Mouse (Mus musculus) bone marrow, adult 2 months (tissue): ENCODE results near the gene Borcs6. TPM values are rescaled to one million over a fixed set of nuclear protein-coding genes. Genes with fewer than 3 reads are reported as not detected.
"Not testable (repeated sequence)": the region's sequence is repeated elsewhere in the genome, so short reads cannot be mapped to it uniquely, and the experiment has no call there.

Experiments
- H3K27ac ChIP-seq: fragments of 200-500 bp; 2 replicates; pipeline ENCODE4 v1.5.1; 2012; ENCODE audit warnings: low read depth, mild to moderate bottlenecking, control low read depth, inconsistent platforms, low read length; ENCODE audit not compliant: control insufficient read depth, poor library complexity, insufficient read depth
- H3K4me1 ChIP-seq: fragments of 200-500 bp; 2 replicates; pipeline ENCODE4 v1.6.1; 2011; ENCODE audit warnings: low read length; ENCODE audit not compliant: control insufficient read depth, insufficient read depth
- H3K4me3 ChIP-seq: fragments of 200-500 bp; replicated peaks from 2 replicates; pipeline ENCODE3; 2011; ENCODE audit warnings: mild to moderate bottlenecking, low read depth, low read length, control low read depth; ENCODE audit not compliant: control insufficient read depth
- CTCF ChIP-seq: fragments of 200-500 bp; IDR thresholded peaks from 2 replicates; pipeline ENCODE4 v1.5.1; 2011; ENCODE audit warnings: low read length, control low read depth; ENCODE audit not compliant: control insufficient read depth, insufficient read depth
- POLR2A ChIP-seq: fragments of 200-500 bp; IDR thresholded peaks from 2 replicates; pipeline ENCODE4 v1.6.1; 2011; ENCODE audit warnings: low read depth, mild to moderate bottlenecking, control low read depth, low read length, borderline replicate concordance; ENCODE audit not compliant: control insufficient read depth
- WGBS: fragments of 180-500 bp; shearing (Covaris S2); methylation state at CpG from one replicate; pipeline ENCODE4 v1.1.7; 2018; 5-methylcytosine and 5-hydroxymethylcytosine counted together
- polyA plus RNA-seq: library from polyadenylated mRNA; stranded (reverse); fragments of >200 nt; gene quantifications from 2 replicates; pipeline ENCODE4 v1.2.4, GENCODE M21; 2011; ENCODE audit warnings: low replicate concordance; ENCODE audit not compliant: missing spikeins, insufficient read depth, insufficient read length

The Borcs6 gene
- polyA plus RNA-seq, 1 experiment = 18.4 TPM

- TF ChIP-seq POLR2A (no peak), CTCF (no peak)
- Histone ChIP-seq H3K27ac (no peak overlapping the region), H3K4me1 (peaks cover 3% of the 10 kb centered on the region; the same call in 1 of the 2 replicates), H3K4me3 (no peak overlapping the region)
- 70% methylated on average over 7 of the region's 7 CpGs for WGBS
Measured at GRCm38 (mm10) chr11:69091566-69092385, 32.3 kb downstream of the Borcs6 start.

- Histone ChIP-seq H3K4me3 (no peak overlapping the region), H3K27ac (no peak overlapping the region), H3K4me1 (peaks cover 3% of the 10 kb centered on the region; the same call in 1 of the 2 replicates)
- 3% methylated on average over 3 of the region's 3 CpGs for WGBS
- TF ChIP-seq CTCF (peak; percentile 76), POLR2A (no peak)
Measured at GRCm38 (mm10) chr11:69092386-69092751, 32.9 kb downstream of the Borcs6 start.

- no peak overlapping the region for H3K4me3 ChIP-seq
- no peak for TF ChIP-seq CTCF
- no peak for TF ChIP-seq POLR2A
- no peak overlapping the region for H3K27ac ChIP-seq
- 59% methylated on average over 4 of the region's 4 CpGs for WGBS
- H3K4me1 ChIP-seq = peaks cover 6% of the 10 kb centered on the region; the same call in 1 of the 2 replicates
Measured at GRCm38 (mm10) chr11:69092871-69093270, 33.4 kb downstream of the Borcs6 start.

- H3K4me3 ChIP-seq, H3K27ac ChIP-seq: not testable (repeated sequence)
- H3K4me1 ChIP-seq = peaks cover 13% of the 10 kb centered on the region; the same call in 1 of the 2 replicates
- WGBS = 90% methylated on average over 7 of the region's 7 CpGs
Measured at GRCm38 (mm10) chr11:69093856-69094255, 34.3 kb downstream of the Borcs6 start.

- TF ChIP-seq POLR2A (peak; percentile 58), CTCF (no peak)
- WGBS = under 1% methylated on average over 37 of the region's 37 CpGs
- Histone ChIP-seq H3K4me3 (peak within 1 kb of the TSS; percentile 80), H3K4me1 (peaks cover 10% of the 10 kb centered on the region; the same call in 1 of the 2 replicates), H3K27ac (peak within 1 kb of the TSS; percentile 91)
Measured at GRCm38 (mm10) chr11:69094697-69095429, 35.3 kb downstream of the Borcs6 start, which contains the start of gene Per1. TSS of gene Per1 (plus strand) at chr11:69095217.

- 1% methylated on average over 27 of the region's 27 CpGs for WGBS
- TF ChIP-seq POLR2A (no peak), CTCF (no peak)
- peak overlapping the region; percentile 91 for H3K27ac ChIP-seq
- peaks cover 10% of the 10 kb centered on the region; the same call in 1 of the 2 replicates for H3K4me1 ChIP-seq
- peak overlapping the region; percentile 80 for H3K4me3 ChIP-seq
Measured at GRCm38 (mm10) chr11:69095511-69096231, 36.2 kb downstream of the Borcs6 start.

- TF ChIP-seq CTCF (no peak; the same call in 1 of the 2 replicates), POLR2A (no peak)
- Histone ChIP-seq H3K4me3 (peak overlapping the region; percentile 80), H3K27ac (peak overlapping the region; percentile 81), H3K4me1 (peaks cover 13% of the 10 kb centered on the region; the same call in 1 of the 2 replicates)
- WGBS = 12% methylated on average over 9 of the region's 9 CpGs
Measured at GRCm38 (mm10) chr11:69096360-69096986, 37.0 kb downstream of the Borcs6 start.
